Mouse (Mus musculus): ENCODE results near the gene Blmh.

DNA sequence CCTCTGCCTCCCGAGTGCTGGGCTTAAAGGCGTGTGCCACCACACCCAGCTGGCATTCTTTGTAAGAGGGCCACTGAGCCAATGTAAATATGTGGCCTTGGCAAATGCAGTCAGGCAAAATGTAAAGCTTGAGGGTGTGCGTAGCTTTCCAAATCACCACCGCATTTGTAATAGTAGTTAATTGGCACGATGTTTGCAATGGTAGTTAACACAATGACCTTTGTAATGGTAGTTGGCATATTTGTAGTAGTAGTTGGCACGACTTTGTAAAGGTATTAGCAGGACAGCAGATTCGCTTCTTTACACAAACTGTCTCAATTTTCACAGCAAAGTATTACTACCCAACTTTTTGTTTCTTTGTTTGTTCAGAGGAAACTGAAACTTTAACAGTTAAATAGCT lies 16.0 kb upstream of the Blmh start:
- no peak for TF ChIP-seq POLR2A (IDR thresholded peaks at IDR 0.05; ENCODE audit: low read depth, low read length)
- TF ChIP-seq CTCF (IDR thresholded peaks at IDR 0.05; ENCODE audit: borderline replicate concordance, insufficient read depth, low read length): no peak

All from embryonic fibroblast, embryonic 13.5 days (primary cell).